Mouse (Mus musculus) heart, embryonic 10.5 days (tissue): Measurements from ENCODE around the gene Cdv3. TPM values are rescaled to one million over a fixed set of nuclear protein-coding genes. Genes with fewer than 3 reads are reported as not detected.

Source experiments
- DNase-seq: peaks from one replicate; pipeline ENCODE4 v3.0.0-alpha.2; 2017; ENCODE audit warnings: low spot score
- H3K27ac ChIP-seq: fragments of 300-500 bp; sonication (generic); 2 replicates; pipeline ENCODE4 v1.5.1; 2016; ENCODE audit warnings: mild to moderate bottlenecking
- H3K27me3 ChIP-seq: fragments of 300-500 bp; sonication (generic); 2 replicates; pipeline ENCODE4 v1.6.1; 2016; ENCODE audit warnings: mild to moderate bottlenecking; ENCODE audit not compliant: poor library complexity, insufficient read depth, severe bottlenecking
- H3K36me3 ChIP-seq: fragments of 300-500 bp; sonication (generic); 2 replicates; pipeline ENCODE4 v1.6.1; 2016; ENCODE audit warnings: mild to moderate bottlenecking, moderate library complexity
- H3K4me1 ChIP-seq: fragments of 300-500 bp; sonication (generic); 2 replicates; pipeline ENCODE4 v1.6.1; 2016; ENCODE audit warnings: mild to moderate bottlenecking
- H3K4me3 ChIP-seq: fragments of 300-500 bp; sonication (generic); 2 replicates; pipeline ENCODE4 v1.5.1; 2016; ENCODE audit warnings: mild to moderate bottlenecking, moderate library complexity
- H3K9me3 ChIP-seq: fragments of 300-500 bp; sonication (generic); 2 replicates; pipeline ENCODE4 v1.6.1; 2016; ENCODE audit warnings: mild to moderate bottlenecking, moderate library complexity
- WGBS: fragments of 180-500 bp; shearing (Covaris S2); methylation state at CpG from one replicate; pipeline ENCODE4 v1.1.7; 2016; 5-methylcytosine and 5-hydroxymethylcytosine counted together
- polyA plus RNA-seq: library from polyadenylated mRNA; unstranded; fragments of >200 nt; fragmentation: Nextera tagmentation; extraction: Ambion mirVana; gene quantifications from 2 replicates; pipeline ENCODE4 v1.2.1, GENCODE M21; 2016

Cdv3 gene
- 116 and 128 TPM in 2 replicates for polyA plus RNA-seq

- H3K27ac ChIP-seq: peak within 1 kb of the TSS; percentile 96
- no peaks in the 10 kb centered on the region for H3K27me3 ChIP-seq
- no peaks in the 10 kb centered on the region for H3K9me3 ChIP-seq
- under 1% methylated on average over 81 of the region's 95 CpGs for WGBS
- H3K4me3 ChIP-seq: peak within 1 kb of the TSS; percentile 92
- peak; percentile 100 for DNase-seq
- H3K36me3 ChIP-seq: peaks cover 27% of the 10 kb centered on the region
- H3K4me1 ChIP-seq: peaks cover 20% of the 10 kb centered on the region
Observed at GRCm38 (mm10) chr9:103365290-103366247, at the start of gene Cdv3. Gene Cdv3 (minus strand): TSS chr9:103365840.

GRCm38 (mm10) chr9:103413457-103413856, 47.8 kb upstream of the Cdv3 start:
- Histone ChIP-seq H3K27me3 (no peaks in the 10 kb centered on the region), H3K27ac (no peak overlapping the region), H3K4me1 (no peaks in the 10 kb centered on the region), H3K4me3 (no peak overlapping the region), H3K9me3 (no peaks in the 10 kb centered on the region), H3K36me3 (no peaks in the 10 kb centered on the region)
- DNase-seq: no peak
- WGBS: 69% methylated on average over 9 of the region's 9 CpGs

- Histone ChIP-seq H3K4me3 (no peak overlapping the region), H3K27me3 (no peaks in the 10 kb centered on the region), H3K9me3 (no peaks in the 10 kb centered on the region), H3K36me3 (no peaks in the 10 kb centered on the region), H3K27ac (no peak overlapping the region), H3K4me1 (no peaks in the 10 kb centered on the region)
- DNase-seq: no peak
- WGBS: 80% methylated on average over 2 of the region's 2 CpGs
Observed at GRCm38 (mm10) chr9:103409119-103409518, 43.5 kb upstream of the Cdv3 start.

GRCm38 (mm10) chr9:103408136-103408777, 42.6 kb upstream of the Cdv3 start:
- Histone ChIP-seq H3K9me3 (no peaks in the 10 kb centered on the region), H3K36me3 (no peaks in the 10 kb centered on the region), H3K4me3 (no peak overlapping the region), H3K27ac (no peak overlapping the region), H3K27me3 (no peaks in the 10 kb centered on the region), H3K4me1 (no peaks in the 10 kb centered on the region)
- 76% methylated on average over 4 of the region's 4 CpGs for WGBS
- no peak for DNase-seq

GRCm38 (mm10) chr9:103403331-103403973, 37.8 kb upstream of the Cdv3 start:
- Histone ChIP-seq H3K4me3 (no peak overlapping the region), H3K36me3 (no peaks in the 10 kb centered on the region; the same call in 1 of the 2 replicates), H3K27ac (no peak overlapping the region), H3K4me1 (no peaks in the 10 kb centered on the region), H3K27me3 (no peaks in the 10 kb centered on the region), H3K9me3 (0 out of 2 replicates have a peak, but pooled peaks cover 6% of the 10 kb centered on the region)
- DNase-seq: no peak
- WGBS: 79% methylated on average over 4 of the region's 4 CpGs

GRCm38 (mm10) chr9:103398509-103399157, 33.0 kb upstream of the Cdv3 start:
- no peak overlapping the region for H3K4me3 ChIP-seq

GRCm38 (mm10) chr9:103393256-103393655, 27.6 kb upstream of the Cdv3 start:
- no peaks in the 10 kb centered on the region for H3K9me3 ChIP-seq
- peaks cover 14% of the 10 kb centered on the region; the same call in 1 of the 2 replicates for H3K4me1 ChIP-seq
- no peaks in the 10 kb centered on the region for H3K27me3 ChIP-seq
- H3K27ac ChIP-seq: no peak overlapping the region
- DNase-seq: no peak
- H3K36me3 ChIP-seq: no peaks in the 10 kb centered on the region
- H3K4me3 ChIP-seq: no peak overlapping the region
- WGBS: 85% methylated on average over 11 of the region's 11 CpGs

More at GRCm38 (mm10) chr9:103398509-103399157, 33.0 kb upstream of the Cdv3 start:
- H3K4me1 ChIP-seq: no peaks in the 10 kb centered on the region
- H3K9me3 ChIP-seq: 0 out of 2 replicates have a peak, but pooled peaks cover 6% of the 10 kb centered on the region
- H3K27me3 ChIP-seq: no peaks in the 10 kb centered on the region
- no peaks in the 10 kb centered on the region; the same call in 1 of the 2 replicates for H3K36me3 ChIP-seq
- no peak overlapping the region for H3K27ac ChIP-seq
- DNase-seq: no peak
- 65% methylated on average over 21 of the region's 21 CpGs for WGBS

- Histone ChIP-seq H3K27me3 (no peaks in the 10 kb centered on the region), H3K36me3 (no peaks in the 10 kb centered on the region), H3K4me1 (peaks cover 25% of the 10 kb centered on the region), H3K9me3 (no peaks in the 10 kb centered on the region), H3K27ac (no peak overlapping the region), H3K4me3 (no peak overlapping the region)
- 66% methylated on average over 6 of the region's 6 CpGs for WGBS
- no peak for DNase-seq
Observed at GRCm38 (mm10) chr9:103391796-103392372, 26.2 kb upstream of the Cdv3 start.

- Histone ChIP-seq H3K9me3 (no peaks in the 10 kb centered on the region), H3K4me3 (no peak overlapping the region), H3K27me3 (no peaks in the 10 kb centered on the region), H3K27ac (no peak overlapping the region), H3K36me3 (no peaks in the 10 kb centered on the region), H3K4me1 (peaks cover 30% of the 10 kb centered on the region)
- 90% methylated on average over 6 of the region's 6 CpGs for WGBS
- DNase-seq: no peak
Observed at GRCm38 (mm10) chr9:103389261-103389660, 23.6 kb upstream of the Cdv3 start.

- 72% methylated on average over 10 of the region's 10 CpGs for WGBS
- Histone ChIP-seq H3K4me1 (peaks cover 33% of the 10 kb centered on the region), H3K27ac (peak overlapping the region; percentile 29; the same call in 1 of the 2 replicates), H3K36me3 (no peaks in the 10 kb centered on the region), H3K27me3 (no peaks in the 10 kb centered on the region), H3K4me3 (no peak overlapping the region), H3K9me3 (no peaks in the 10 kb centered on the region)
- DNase-seq: no peak
Observed at GRCm38 (mm10) chr9:103387011-103387653, 21.5 kb upstream of the Cdv3 start.

GRCm38 (mm10) chr9:103386573-103386972, 20.9 kb upstream of the Cdv3 start:
- WGBS: 55% methylated on average over 5 of the region's 5 CpGs
- Histone ChIP-seq H3K9me3 (no peaks in the 10 kb centered on the region), H3K27me3 (no peaks in the 10 kb centered on the region), H3K27ac (peak overlapping the region; percentile 29; the same call in 1 of the 2 replicates), H3K4me1 (peaks cover 28% of the 10 kb centered on the region), H3K36me3 (no peaks in the 10 kb centered on the region), H3K4me3 (no peak overlapping the region)
- no peak for DNase-seq

GRCm38 (mm10) chr9:103385600-103385999, 20.0 kb upstream of the Cdv3 start:
- Histone ChIP-seq H3K4me1 (peaks cover 27% of the 10 kb centered on the region), H3K36me3 (no peaks in the 10 kb centered on the region), H3K27ac (no peak overlapping the region), H3K9me3 (no peaks in the 10 kb centered on the region), H3K4me3 (no peak overlapping the region), H3K27me3 (no peaks in the 10 kb centered on the region)
- 53% methylated on average over 1 of the region's 1 CpGs for WGBS
- no peak for DNase-seq
